Mouse (Mus musculus) stomach, postnatal 0 days (tissue): ENCODE results near the gene Rftn1. TPM values are rescaled to one million over a fixed set of nuclear protein-coding genes. Genes with fewer than 3 reads are reported as not detected.

Experiments used
- ATAC-seq: fragments of 200-750 bp; cut with Nextera tagmentation; 2 replicates; pipeline ENCODE4 v1.8.0; 2017; ENCODE audit not compliant: low FRiP score, low TSS enrichment
- DNase-seq: peaks from one replicate; pipeline ENCODE4 v3.0.0-alpha.2; 2016; ENCODE audit warnings: low spot score
- H3K27ac ChIP-seq: fragments of 300-500 bp; sonication (generic); replicated peaks from 2 replicates; pipeline ENCODE4 v1.5.1; 2014; ENCODE audit warnings: mild to moderate bottlenecking, control low read depth
- H3K27me3 ChIP-seq: fragments of 300-500 bp; sonication (generic); 2 replicates; pipeline ENCODE4 v1.6.1; 2014; ENCODE audit warnings: low read length; ENCODE audit not compliant: control insufficient read depth, insufficient read depth
- H3K36me3 ChIP-seq: fragments of 300-500 bp; sonication (generic); 2 replicates; pipeline ENCODE4 v1.6.1; 2014; ENCODE audit warnings: low read length, mixed read lengths; ENCODE audit not compliant: control insufficient read depth, insufficient read depth
- H3K4me1 ChIP-seq: fragments of 300-500 bp; sonication (generic); replicated peaks from 2 replicates; pipeline ENCODE4 v1.6.1; 2014; ENCODE audit warnings: antibody characterized with exemption; ENCODE audit not compliant: control insufficient read depth, insufficient read depth
- H3K4me2 ChIP-seq: fragments of 300-500 bp; sonication (generic); replicated peaks from 2 replicates; pipeline ENCODE4 v1.6.1; 2014; ENCODE audit warnings: low read depth, mild to moderate bottlenecking, control low read depth, moderate library complexity
- H3K4me3 ChIP-seq: fragments of 300-500 bp; sonication (generic); 2 replicates; pipeline ENCODE4 v1.5.1; 2014; ENCODE audit warnings: low read depth, low read length, control low read depth
- H3K9ac ChIP-seq: fragments of 300-500 bp; sonication (generic); 2 replicates; pipeline ENCODE4 v1.6.1; 2014; ENCODE audit warnings: mild to moderate bottlenecking, low read length, control low read depth, mixed read lengths
- H3K9me3 ChIP-seq: fragments of 300-500 bp; sonication (generic); 2 replicates; pipeline ENCODE4 v1.6.1; 2016; ENCODE audit warnings: low read length; ENCODE audit not compliant: control insufficient read depth
- CTCF ChIP-seq: IDR thresholded peaks from 2 replicates; pipeline ENCODE4 v1.5.1; 2016; ENCODE audit warnings: antibody characterized with exemption, low read depth, mild to moderate bottlenecking, moderate library complexity
- EP300 ChIP-seq: optimal IDR thresholded peaks from 2 replicates; pipeline ENCODE3; 2016; ENCODE audit warnings: antibody characterized with exemption
- WGBS: fragments of 180-500 bp; shearing (Covaris S2); extraction: QIAGEN DNeasy Blood & Tissue Kit; methylation state at CpG from one replicate; pipeline ENCODE4 v1.1.7; 2014; 5-methylcytosine and 5-hydroxymethylcytosine counted together
- polyA plus RNA-seq: library from polyadenylated mRNA; unstranded; fragments of >200 nt; fragmentation: Nextera tagmentation; extraction: Ambion mirVana; gene quantifications from 2 replicates; pipeline ENCODE4 v1.2.1, GENCODE M21; 2015

Gene Rftn1
- polyA plus RNA-seq, 1 experiment from 2014 or later: 7.1 TPM

DNA sequence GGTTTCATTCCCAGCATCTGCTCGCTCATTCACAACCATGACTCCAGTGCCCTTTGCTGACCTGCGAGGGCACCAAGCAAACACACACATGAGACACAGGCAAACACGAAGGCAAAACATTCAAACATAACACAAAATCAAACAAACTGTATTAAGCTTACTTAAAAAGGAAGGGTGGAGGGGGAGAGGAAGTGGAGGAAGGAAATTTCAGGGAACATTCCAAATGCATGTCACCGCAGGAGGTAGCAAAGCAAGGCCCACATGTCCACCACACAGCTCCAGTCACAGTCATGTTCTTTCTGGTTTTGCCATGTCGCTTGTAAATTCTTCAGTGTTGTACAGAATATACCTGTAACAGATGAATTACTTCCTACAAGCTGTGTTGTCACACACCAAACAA is 207.0 kb downstream of the Rftn1 start:
- TF ChIP-seq CTCF (no peak), EP300 (no peak)
- Histone ChIP-seq H3K9ac (no peak overlapping the region), H3K36me3 (no peaks in the 10 kb centered on the region), H3K27me3 (no peaks in the 10 kb centered on the region), H3K4me1 (no peaks in the 10 kb centered on the region), H3K4me3 (no peak overlapping the region), H3K4me2 (no peak overlapping the region), H3K9me3 (no peaks in the 10 kb centered on the region), H3K27ac (no peak overlapping the region)
- DNase-seq (no peak), ATAC-seq (no peak)
- WGBS: 70% methylated on average over 5 of the region's 5 CpGs

DNA sequence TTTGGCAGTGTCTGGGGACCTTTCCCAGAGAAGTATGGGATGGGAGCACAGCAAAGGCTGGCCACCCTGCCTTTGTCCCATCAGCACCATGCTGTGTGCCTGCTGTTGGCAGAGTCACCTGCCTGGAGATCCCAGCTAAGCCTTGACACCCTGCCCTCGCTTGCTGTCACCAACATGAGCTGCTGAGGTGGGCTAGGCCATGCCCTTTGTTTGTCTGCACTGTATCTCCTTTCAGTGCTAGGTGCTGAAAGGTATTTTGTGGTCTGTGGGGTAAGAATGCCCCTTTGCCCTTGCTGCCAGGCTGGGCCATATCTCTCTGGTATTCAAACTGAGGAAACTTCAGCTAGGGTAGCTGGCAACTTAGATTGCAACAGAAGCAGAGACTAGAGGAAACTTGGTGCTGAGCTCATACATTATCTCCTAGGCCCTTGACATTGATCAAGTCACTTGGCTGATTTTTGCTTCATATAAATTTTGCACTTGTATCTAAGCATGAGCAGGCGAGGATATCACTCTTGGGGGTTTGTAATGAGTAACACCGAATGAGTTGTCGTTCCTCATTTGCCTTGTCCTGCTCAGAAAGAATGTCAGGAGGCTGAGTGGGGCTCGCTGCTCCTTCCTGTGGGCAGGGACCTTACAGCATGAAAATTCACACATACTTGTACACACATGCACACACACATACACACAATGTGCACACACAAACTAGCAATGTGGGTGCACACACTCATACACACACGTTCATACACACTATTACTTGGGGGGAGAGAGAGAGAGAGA is 207.7 kb downstream of the Rftn1 start:
- no peaks in the 10 kb centered on the region for H3K27me3 ChIP-seq
- no peak for TF ChIP-seq CTCF
- 74% methylated on average over 6 of the region's 6 CpGs for WGBS
- H3K27ac ChIP-seq: no peak overlapping the region
- H3K9me3 ChIP-seq: no peaks in the 10 kb centered on the region
- no peak overlapping the region for H3K4me3 ChIP-seq
- no peak overlapping the region for H3K4me2 ChIP-seq
- H3K4me1 ChIP-seq: no peaks in the 10 kb centered on the region
- DNase-seq (no peak), ATAC-seq (no peak)
- H3K36me3 ChIP-seq: no peaks in the 10 kb centered on the region
- H3K9ac ChIP-seq: no peak overlapping the region

GRCm38 (mm10) chr17:49981591-49981990 is 208.9 kb downstream of the Rftn1 start:
- peak; percentile 31; the same call in 1 of the 2 replicates for TF ChIP-seq CTCF
- TF ChIP-seq EP300: no peak
- Histone ChIP-seq H3K27ac (no peak overlapping the region), H3K4me2 (no peak overlapping the region), H3K4me3 (no peak overlapping the region), H3K27me3 (no peaks in the 10 kb centered on the region), H3K4me1 (no peaks in the 10 kb centered on the region), H3K9ac (no peak overlapping the region), H3K9me3 (no peaks in the 10 kb centered on the region), H3K36me3 (no peaks in the 10 kb centered on the region)
- ATAC-seq (no peak), DNase-seq (no peak)
- WGBS: 87% methylated on average over 4 of the region's 4 CpGs

DNA sequence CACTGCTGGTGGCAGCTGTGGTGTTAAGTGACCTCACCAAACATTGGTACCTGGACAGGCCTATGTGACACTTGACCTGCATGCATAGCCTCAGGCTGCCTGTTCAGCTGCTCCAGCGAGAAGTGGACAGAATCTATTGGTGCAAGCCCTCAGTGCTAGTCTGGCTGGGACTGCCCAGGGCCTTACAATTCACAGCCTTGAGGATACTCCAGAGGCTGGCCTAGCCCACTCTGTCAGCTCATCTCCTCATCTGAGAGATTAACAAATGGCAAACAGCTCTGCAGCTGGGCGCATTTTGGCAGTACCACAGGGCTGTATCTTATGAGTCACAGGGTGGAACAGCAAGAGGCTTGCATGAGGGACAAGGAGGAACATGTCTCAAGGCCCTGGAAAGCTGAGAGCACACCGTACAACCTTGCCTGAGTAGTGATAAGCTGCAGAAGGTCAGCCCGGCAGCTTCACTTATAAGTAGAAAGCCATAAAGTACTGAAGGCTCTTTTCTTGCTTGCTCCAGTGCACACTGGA is 210.7 kb downstream of the Rftn1 start:
- whole genome bisulfite sequencing: 82% methylated on average over 4 of the region's 4 CpGs
- Histone ChIP-seq H3K9me3 (no peaks in the 10 kb centered on the region), H3K4me2 (no peak overlapping the region), H3K36me3 (no peaks in the 10 kb centered on the region), H3K27me3 (no peaks in the 10 kb centered on the region), H3K9ac (no peak overlapping the region), H3K4me3 (no peak overlapping the region), H3K27ac (no peak overlapping the region), H3K4me1 (no peaks in the 10 kb centered on the region)
- DNase-seq (no peak), ATAC-seq (no peak)
- no peak for TF ChIP-seq CTCF
- TF ChIP-seq EP300: no peak

GRCm38 (mm10) chr17:49977424-49977790 is 213.1 kb downstream of the Rftn1 start:
- TF ChIP-seq EP300 (no peak), CTCF (no peak)
- ATAC-seq (no peak), DNase-seq (no peak)
- Histone ChIP-seq H3K9me3 (no peaks in the 10 kb centered on the region), H3K27ac (no peak overlapping the region), H3K4me3 (no peak overlapping the region), H3K36me3 (no peaks in the 10 kb centered on the region), H3K9ac (no peak overlapping the region), H3K4me2 (no peak overlapping the region), H3K27me3 (no peaks in the 10 kb centered on the region), H3K4me1 (no peaks in the 10 kb centered on the region)
- 80% methylated on average over 3 of the region's 3 CpGs for WGBS

DNA sequence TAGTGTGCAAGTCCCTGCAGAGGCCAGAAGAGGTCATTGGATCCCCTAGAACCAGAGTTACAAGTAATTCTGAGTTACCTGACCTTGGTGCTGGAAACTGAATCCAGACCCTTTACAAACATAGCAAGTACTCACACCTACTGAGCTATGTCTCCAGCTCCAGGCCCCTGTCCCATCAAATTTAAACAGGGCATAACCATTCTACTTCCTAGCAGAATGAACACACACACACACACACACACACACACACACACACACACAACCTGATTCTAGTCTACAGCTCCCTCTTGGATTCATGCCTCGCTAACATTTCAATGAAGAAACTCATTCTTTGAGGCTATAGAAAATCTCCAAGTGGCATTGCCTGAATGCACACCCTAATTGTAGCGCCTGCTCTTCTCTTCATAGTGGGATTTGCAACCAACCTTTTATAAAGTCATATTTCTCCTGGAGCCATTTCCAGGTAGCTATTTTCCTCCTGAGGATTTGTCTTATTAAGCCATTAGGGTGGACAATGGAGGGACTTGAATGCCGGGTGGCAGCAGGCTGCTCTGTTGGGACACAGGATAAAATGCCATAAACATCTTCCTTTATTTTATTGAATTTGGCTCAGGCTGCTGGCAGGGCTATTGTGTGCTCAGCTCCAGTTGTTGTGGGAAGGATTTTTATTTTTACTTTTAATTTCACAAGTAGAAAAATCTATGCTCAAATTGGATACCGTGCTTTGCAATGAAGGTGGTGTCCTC is 213.6 kb downstream of the Rftn1 start:
- Histone ChIP-seq H3K4me1 (no peaks in the 10 kb centered on the region), H3K9ac (no peak overlapping the region), H3K27ac (no peak overlapping the region), H3K4me2 (no peak overlapping the region), H3K4me3 (no peak overlapping the region), H3K27me3 (no peaks in the 10 kb centered on the region), H3K36me3 (no peaks in the 10 kb centered on the region), H3K9me3 (no peaks in the 10 kb centered on the region)
- TF ChIP-seq CTCF (no peak), EP300 (no peak)
- no peak for ATAC-seq
- WGBS: 85% methylated on average over 4 of the region's 4 CpGs
- no peak for DNase-seq
